Mouse (Mus musculus) heart, embryonic 15.5 days (tissue): ENCODE results near the gene Eaf2. TPM values are rescaled to one million over a fixed set of nuclear protein-coding genes. Genes with fewer than 3 reads are reported as not detected.

Experiments used
- ATAC-seq: fragments of 200-750 bp; cut with Nextera tagmentation; replicated peaks from 2 replicates; pipeline ENCODE4 v1.8.0; 2017; ENCODE audit warnings: low read depth, moderate TSS enrichment; ENCODE audit not compliant: insufficient number of reproducible peaks, insufficient read depth, low FRiP score
- H3K27ac ChIP-seq: fragments of 300-500 bp; sonication (generic); 2 replicates; pipeline ENCODE4 v1.5.1; 2015; ENCODE audit warnings: mild to moderate bottlenecking, inconsistent platforms
- H3K27me3 ChIP-seq: fragments of 300-500 bp; sonication (generic); 2 replicates; pipeline ENCODE4 v1.6.1; 2015; ENCODE audit warnings: inconsistent platforms
- H3K36me3 ChIP-seq: fragments of 300-500 bp; sonication (generic); 2 replicates; pipeline ENCODE4 v1.6.1; 2015; ENCODE audit warnings: mild to moderate bottlenecking, inconsistent platforms
- H3K4me1 ChIP-seq: fragments of 300-500 bp; sonication (generic); replicated peaks from 2 replicates; pipeline ENCODE4 v1.6.1; 2015; ENCODE audit warnings: inconsistent platforms
- H3K4me2 ChIP-seq: fragments of 300-500 bp; sonication (generic); 2 replicates; pipeline ENCODE4 v1.6.1; 2015; ENCODE audit warnings: inconsistent platforms, mild to moderate bottlenecking, moderate library complexity
- H3K4me3 ChIP-seq: fragments of 300-500 bp; sonication (generic); 2 replicates; pipeline ENCODE4 v1.5.1; 2015; ENCODE audit warnings: mild to moderate bottlenecking, inconsistent platforms
- H3K9ac ChIP-seq: fragments of 300-500 bp; sonication (generic); 2 replicates; pipeline ENCODE4 v1.6.1; 2015; ENCODE audit warnings: mild to moderate bottlenecking, inconsistent platforms
- H3K9me3 ChIP-seq: fragments of 300-500 bp; sonication (generic); replicated peaks from 2 replicates; pipeline ENCODE4 v1.6.1; 2016; ENCODE audit warnings: inconsistent platforms
- WGBS: fragments of 180-500 bp; shearing (Covaris S2); methylation state at CpG from one replicate; pipeline ENCODE4 v1.1.7; 2015; ENCODE audit warnings: mixed read lengths; 5-methylcytosine and 5-hydroxymethylcytosine counted together
- microRNA-seq: library from miRNA; unstranded; fragments of <30 nt; microRNA quantifications from one replicate; pipeline ENCODE4, GENCODE M21; 2016
- polyA plus RNA-seq: library from polyadenylated mRNA; unstranded; fragments of >200 nt; fragmentation: Nextera tagmentation; extraction: Ambion mirVana; gene quantifications from 2 replicates; pipeline ENCODE4 v1.2.1, GENCODE M21; 2015

Gene Eaf2
- polyA plus RNA-seq, 1 experiment from 2014 or later: 0.47 TPM

GRCm38 (mm10) chr16:36751979-36752378 is 122.8 kb downstream of the Eaf2 start:
- WGBS: 83% methylated on average over 3 of the region's 3 CpGs
- H3K9ac ChIP-seq: no peak overlapping the region
- H3K9me3 ChIP-seq: no peaks in the 10 kb centered on the region
- no peak overlapping the region for H3K27ac ChIP-seq
- no peak for ATAC-seq
- H3K36me3 ChIP-seq: no peaks in the 10 kb centered on the region
- H3K4me1 ChIP-seq: no peaks in the 10 kb centered on the region
- no peak overlapping the region for H3K4me3 ChIP-seq
- H3K4me2 ChIP-seq: no peak overlapping the region
- H3K27me3 ChIP-seq: no peaks in the 10 kb centered on the region

DNA sequence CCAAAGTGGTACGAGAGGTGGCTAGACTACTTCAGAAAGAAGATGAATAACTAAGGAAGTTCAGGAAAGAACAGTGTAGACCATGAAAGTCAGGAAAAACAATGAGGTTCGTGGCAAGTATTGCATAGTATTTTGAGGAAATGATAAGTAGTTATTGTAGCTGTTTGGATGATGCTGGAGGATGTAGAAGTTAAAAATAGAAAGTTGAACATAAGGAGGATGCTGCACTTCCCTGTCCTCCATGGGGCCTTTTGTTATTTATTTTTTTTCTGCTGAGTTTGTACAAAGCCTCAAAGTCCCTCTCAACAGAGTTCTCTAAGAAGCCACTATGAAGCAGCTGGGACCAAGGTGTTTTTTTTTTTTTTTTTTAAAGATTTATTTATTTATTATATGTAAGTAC is 127.0 kb downstream of the Eaf2 start:
- Histone ChIP-seq H3K9ac (no peak overlapping the region), H3K4me3 (no peak overlapping the region), H3K27ac (no peak overlapping the region), H3K9me3 (no peaks in the 10 kb centered on the region), H3K4me2 (no peak overlapping the region), H3K36me3 (no peaks in the 10 kb centered on the region), H3K27me3 (no peaks in the 10 kb centered on the region), H3K4me1 (no peaks in the 10 kb centered on the region)
- WGBS: 64% methylated on average over 2 of the region's 2 CpGs
- ATAC-seq: no peak

DNA sequence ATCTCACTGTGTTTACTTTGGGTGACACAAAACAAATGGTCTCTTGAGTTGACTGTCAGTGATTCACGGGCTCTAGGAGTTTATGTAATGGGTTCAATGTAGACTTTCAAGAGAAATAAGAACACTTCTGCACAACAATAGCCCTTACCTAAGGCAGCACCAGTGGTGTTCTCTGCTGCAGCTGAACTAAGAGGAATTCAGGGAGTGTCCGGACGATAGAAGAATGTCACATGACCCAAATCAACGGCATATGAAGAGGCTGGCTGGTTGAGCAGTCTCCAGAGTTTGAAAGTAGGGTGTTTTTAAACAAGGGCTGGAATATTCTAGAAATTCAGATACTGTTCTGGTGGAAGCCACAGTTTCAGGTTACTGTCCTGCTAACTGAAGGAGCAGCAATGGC is 127.7 kb downstream of the Eaf2 start:
- no peak for ATAC-seq
- H3K9ac ChIP-seq: no peak overlapping the region

GRCm38 (mm10) chr16:36743580-36743979 is 131.2 kb downstream of the Eaf2 start:
- no peak for ATAC-seq
- Histone ChIP-seq H3K27me3 (no peaks in the 10 kb centered on the region), H3K4me2 (no peak overlapping the region), H3K9me3 (no peaks in the 10 kb centered on the region), H3K36me3 (no peaks in the 10 kb centered on the region), H3K4me3 (no peak overlapping the region), H3K27ac (no peak overlapping the region), H3K9ac (no peak overlapping the region), H3K4me1 (no peaks in the 10 kb centered on the region)
- WGBS: 80% methylated on average over 8 of the region's 8 CpGs

More for the DNA sequence above, 127.7 kb downstream of the Eaf2 start:
- Histone ChIP-seq H3K4me1 (no peaks in the 10 kb centered on the region), H3K9me3 (no peaks in the 10 kb centered on the region), H3K27ac (no peak overlapping the region), H3K27me3 (no peaks in the 10 kb centered on the region), H3K4me3 (no peak overlapping the region), H3K4me2 (no peak overlapping the region), H3K36me3 (no peaks in the 10 kb centered on the region)
- WGBS: 57% methylated on average over 4 of the region's 4 CpGs

Small RNAs within 50 kb of the gene (microRNA-seq; reads per million reads assigned to microRNA genes)
- gene Gm22617: not detected

Other genes starting within 250 kb of the Eaf2 start
- gene Cd86, start 208.9 kb downstream of the Eaf2 start, polyA plus RNA-seq: 1.5 and 2.8 TPM in 2 replicates
- gene Ildr1, start 181.0 kb downstream of the Eaf2 start, polyA plus RNA-seq: 0.34 and 0.99 TPM in 2 replicates
- gene Slc15a2, start 90.0 kb downstream of the Eaf2 start, polyA plus RNA-seq: 2.2 and 4.3 TPM in 2 replicates
- gene Iqcb1, start 46.6 kb downstream of the Eaf2 start, polyA plus RNA-seq: 21.2 and 23.6 TPM in 2 replicates
- gene Golgb1, start 137 bp upstream of the Eaf2 start, polyA plus RNA-seq: 56.2 and 57.7 TPM in 2 replicates
- 4.7 and 12.7 TPM in 2 replicates for gene Hcls1, start 60.0 kb upstream of the Eaf2 start, polyA plus RNA-seq
- 11.4 and 13.8 TPM in 2 replicates for gene Fbxo40, start 115.5 kb upstream of the Eaf2 start, polyA plus RNA-seq
- 3.4 and 4.8 TPM in 2 replicates for gene Polq, start 136.8 kb upstream of the Eaf2 start, polyA plus RNA-seq